Comparison of ENCODE assay signal across 14 mouse cellular contexts in genomic region chr16:56188198-56188597, GRCm38 (mm10). TPM values are rescaled to one million over a fixed set of nuclear protein-coding genes. Genes with fewer than 3 reads are reported as not detected.
DNase-seq lines count a peak whose midpoint lies in the region; ATAC-seq and TF ChIP-seq lines count a peak whose summit lies in the region.
"Had no signal": no experiment of that assay in that cellular context is flagged by ENCODE, and none has a peak within 500 bp of the region (broad histone marks: within the 10 kb centered on the region; RNA-seq: fewer than 3 reads in every experiment).

No protein-coding gene starts in this region.

- no peak for TF ChIP-seq POLR2A in cerebellum, adult 2 months (IDR thresholded peaks at IDR 0.05; ENCODE audit: borderline replicate concordance, insufficient read depth, low read length)

- H3K9me3 ChIP-seq in hindbrain, postnatal 0 days (ENCODE audit: low read length) = no peaks in the 10 kb centered on the region
- H3K9me3 ChIP-seq in hindbrain, embryonic 13.5 days = no peaks in the 10 kb centered on the region
- H3K9me3 ChIP-seq in neural tube, embryonic 15.5 days (replicated peaks) = no peaks in the 10 kb centered on the region
- H3K9me3 ChIP-seq: G1E; liver, embryonic 13.5 days had no signal

- 79% methylated on average over 9 of the region's 9 CpGs for WGBS in hindbrain, postnatal 0 days
- WGBS in hindbrain, embryonic 13.5 days = 92% methylated on average over 9 of the region's 9 CpGs
- WGBS in neural tube, embryonic 15.5 days = 94% methylated on average over 9 of the region's 9 CpGs
- WGBS in cerebellum, adult 2 months = 76% methylated on average over 9 of the region's 9 CpGs

- H3K9ac ChIP-seq in hindbrain, postnatal 0 days (replicated peaks; ENCODE audit: low read length) = no peak overlapping the region
- H3K9ac ChIP-seq in hindbrain, embryonic 13.5 days = no peak overlapping the region
- H3K9ac ChIP-seq in neural tube, embryonic 15.5 days (replicated peaks) = no peak overlapping the region
- H3K9ac ChIP-seq: hindbrain, embryonic 14.5 days; liver, embryonic 13.5 days had no signal

- H3K27me3 ChIP-seq in hindbrain, postnatal 0 days (ENCODE audit: insufficient read depth, low read length) = no peaks in the 10 kb centered on the region
- H3K27me3 ChIP-seq in hindbrain, embryonic 13.5 days = no peaks in the 10 kb centered on the region
- H3K27me3 ChIP-seq in neural tube, embryonic 15.5 days (replicated peaks) = no peaks in the 10 kb centered on the region
- no peaks in the 10 kb centered on the region for H3K27me3 ChIP-seq in cerebellum, adult 2 months (ENCODE audit: control insufficient read depth, insufficient read depth, low read length)
- H3K27me3 ChIP-seq: liver, embryonic 13.5 days had no signal

- peak; percentile 31 for DNase-seq in hindbrain, postnatal 0 days (ENCODE audit: low spot score)
- DNase-seq in brain, embryonic 18.5 days (ENCODE audit: low read depth, low spot score) = peak; percentile 30
- DNase-seq in layer of hippocampus, adult 8-10 months (ENCODE audit: low spot score in 2 of 2) = peak; percentile 64 to 65
- DNase-seq in retina, postnatal 7 days (ENCODE audit: low read depth, low spot score) = peak; percentile 49
- DNase-seq in cerebellum, adult 2 months = no peak
- DNase-seq: adrenal gland, postnatal 14 days; heart, adult 18-20 months; kidney, adult 2 months; liver, embryonic 13.5 days had no signal

- no peak for TF ChIP-seq CTCF in hindbrain, postnatal 0 days (IDR thresholded peaks at IDR 0.05; ENCODE audit: low read depth)
- TF ChIP-seq CTCF in cerebellum, adult 2 months (IDR thresholded peaks at IDR 0.05; ENCODE audit: borderline replicate concordance, insufficient read depth, low read depth, low read length) = no peak

- no peaks in the 10 kb centered on the region for H3K4me1 ChIP-seq in hindbrain, postnatal 0 days (ENCODE audit: insufficient read depth, low read length)
- no peaks in the 10 kb centered on the region for H3K4me1 ChIP-seq in hindbrain, embryonic 13.5 days (replicated peaks)
- H3K4me1 ChIP-seq in neural tube, embryonic 15.5 days = no peaks in the 10 kb centered on the region
- no peaks in the 10 kb centered on the region for H3K4me1 ChIP-seq in cerebellum, adult 2 months (ENCODE audit: control insufficient read depth, insufficient read depth, low read length)
- H3K4me1 ChIP-seq: liver, embryonic 13.5 days had no signal

- H3K4me2 ChIP-seq in hindbrain, postnatal 0 days (ENCODE audit: low read depth, low read length) = no peak overlapping the region
- H3K4me2 ChIP-seq in hindbrain, embryonic 13.5 days = no peak overlapping the region
- H3K4me2 ChIP-seq in neural tube, embryonic 15.5 days = no peak overlapping the region
- H3K4me2 ChIP-seq: hindbrain, embryonic 14.5 days; liver, embryonic 13.5 days had no signal

- peaks cover 25% of the 10 kb centered on the region; the same call in 1 of the 2 replicates for H3K36me3 ChIP-seq in hindbrain, postnatal 0 days (ENCODE audit: insufficient read depth, low read length)
- peaks cover 59% of the 10 kb centered on the region for H3K36me3 ChIP-seq in hindbrain, embryonic 13.5 days
- H3K36me3 ChIP-seq in neural tube, embryonic 15.5 days = peaks cover 33% of the 10 kb centered on the region

- no peak overlapping the region for H3K27ac ChIP-seq in hindbrain, postnatal 0 days
- no peak overlapping the region for H3K27ac ChIP-seq in hindbrain, embryonic 13.5 days
- no peak overlapping the region for H3K27ac ChIP-seq in neural tube, embryonic 15.5 days (replicated peaks)
- H3K27ac ChIP-seq in cerebellum, adult 2 months (ENCODE audit: insufficient read depth, low read length) = no peak overlapping the region
- H3K27ac ChIP-seq: hindbrain, embryonic 14.5 days; liver, embryonic 13.5 days had no signal

- no peak overlapping the region for H3K4me3 ChIP-seq in hindbrain, postnatal 0 days (ENCODE audit: low read length)
- H3K4me3 ChIP-seq in hindbrain, embryonic 13.5 days = no peak overlapping the region
- H3K4me3 ChIP-seq in neural tube, embryonic 15.5 days (replicated peaks) = no peak overlapping the region
- H3K4me3 ChIP-seq in cerebellum, adult 2 months (replicated peaks; ENCODE audit: insufficient read depth, low read depth, low read length) = no peak overlapping the region
- H3K4me3 ChIP-seq: liver, embryonic 13.5 days had no signal

- no peak for ATAC-seq in hindbrain, postnatal 0 days
- ATAC-seq in hindbrain, embryonic 13.5 days (ENCODE audit: low FRiP score) = no peak
- ATAC-seq in neural tube, embryonic 15.5 days (ENCODE audit: low FRiP score) = no peak
- ATAC-seq: lung, postnatal 0 days had no signal

RNA-seq across cellular contexts. Expression of gene Impg2, which starts 15.9 kb away (rescaled TPM):
- 0.26 and 0.29 TPM in 2 replicates for total RNA-seq in hindbrain, postnatal 0 days (2014; rRNA removed)
- polyA plus RNA-seq in hindbrain, postnatal 0 days (2015; fragmentation: Nextera tagmentation; extraction: Ambion mirVana) = 0.08 TPM in 2 replicates
- polyA plus RNA-seq in hindbrain, embryonic 13.5 days (2015; fragmentation: Nextera tagmentation; extraction: Ambion mirVana) = 0.49 and 0.87 TPM in 2 replicates
- 1 to 10 TPM in 2 of 4 experiments, under 1 TPM in 2; 0.48 to 1.6 (median 0.79) TPM for total RNA-seq in layer of hippocampus, adult 8-10 months (2022)
- polyA plus RNA-seq in neural tube, embryonic 15.5 days (2015; fragmentation: Nextera tagmentation; extraction: Ambion mirVana) = 0.17 and 0.19 TPM in 2 replicates
- 0.55 and 0.59 TPM in 2 replicates for polyA plus RNA-seq in cerebellum, adult 2 months (2012; rRNA removed)
- polyA plus RNA-seq: G1E had no signal

Comparison
In these comparisons a context has a peak if more than half of its experiments do, and no peak if none do; other contexts are left out.
1. DNase-seq: peak in hindbrain, postnatal 0 days (single experiment), brain, embryonic 18.5 days (single experiment), layer of hippocampus, adult 8-10 months (2 of 2) and retina, postnatal 7 days (single experiment); none in cerebellum, adult 2 months (0 of 2).